ENCODE assay signal across 19 mouse cellular contexts in genomic region chr7:113518961-113519360, GRCm38 (mm10). TPM values are rescaled to one million over a fixed set of nuclear protein-coding genes. Genes with fewer than 3 reads are reported as not detected.
DNase-seq lines count a peak whose midpoint lies in the region; ATAC-seq and TF ChIP-seq lines count a peak whose summit lies in the region.
"Had no signal": no experiment of that assay in that cellular context is flagged by ENCODE, and none has a peak within 500 bp of the region (broad histone marks: within the 10 kb centered on the region; RNA-seq: fewer than 3 reads in every experiment).

No protein-coding gene starts in this region.

- TF ChIP-seq RAD21 in CH12.LX (IDR thresholded peaks at IDR 0.05; ENCODE audit: low read depth, low read length): no peak

- intact Hi-C loops in gastrocnemius, postnatal 14 days (cut with DNase I; ENCODE audit: low total_unique reads): no loop called here

- peaks cover 55% of the 10 kb centered on the region for H3K79me2 ChIP-seq in CH12.LX (replicated peaks; ENCODE audit: control insufficient read depth, extremely low read depth, insufficient read depth, poor library complexity, severe bottlenecking)

- no peaks in the 10 kb centered on the region for H3K27me3 ChIP-seq in CH12.LX (replicated peaks)
- no peaks in the 10 kb centered on the region for H3K27me3 ChIP-seq in forebrain, embryonic 16.5 days (replicated peaks; ENCODE audit: control insufficient read depth, insufficient read depth, low read length)
- H3K27me3 ChIP-seq: embryonic facial prominence, embryonic 13.5 days; forebrain, embryonic 13.5 days; hindbrain, embryonic 12.5 days had no signal

- H3K9ac ChIP-seq in CH12.LX (ENCODE audit: insufficient read depth, low read depth): peak overlapping the region; percentile 32; the same call in 1 of the 2 replicates
- H3K9ac ChIP-seq in forebrain, embryonic 16.5 days (replicated peaks; ENCODE audit: low read depth, low read length): no peak overlapping the region
- H3K9ac ChIP-seq: embryonic facial prominence, embryonic 13.5 days; forebrain, embryonic 13.5 days; hindbrain, embryonic 12.5 days had no signal

- H3K4me3 ChIP-seq in CH12.LX (replicated peaks in 1 of 3; ENCODE audit: low read depth in 2 of 3, low read length in 2 of 3, poor library complexity in 1 of 3): no peak overlapping the region
- no peak overlapping the region for H3K4me3 ChIP-seq in forebrain, embryonic 16.5 days (replicated peaks; ENCODE audit: low read length)
- H3K4me3 ChIP-seq: embryonic facial prominence, embryonic 13.5 days; forebrain, embryonic 13.5 days; heart, embryonic 10.5 days; hindbrain, embryonic 12.5 days had no signal

- ATAC-seq in forebrain, embryonic 16.5 days: no peak
- ATAC-seq: forebrain, embryonic 13.5 days; hindbrain, embryonic 16.5 days had no signal

- H3K4me2 ChIP-seq in CH12.LX (ENCODE audit: insufficient read depth, low read depth, poor library complexity, severe bottlenecking): peak overlapping the region; percentile 25; the same call in 1 of the 2 replicates
- no peak overlapping the region for H3K4me2 ChIP-seq in forebrain, embryonic 16.5 days (ENCODE audit: low read length)
- H3K4me2 ChIP-seq: embryonic facial prominence, embryonic 13.5 days; forebrain, embryonic 13.5 days; hindbrain, embryonic 12.5 days had no signal

- 82% methylated on average over 2 of the region's 2 CpGs for WGBS in forebrain, embryonic 16.5 days

- in situ Hi-C loops in CH12.LX (cut with MboI; ENCODE audit: low pct_ligation_motif_present, low pct_unique_long_range_greater_than_20kb, low sequenced_read_pairs): loop anchor here (10.0 kb wide), 2 partner anchors 66 to 144 kb away; no protein-coding TSS in a partner anchor

- TF ChIP-seq POLR2A in CH12.LX (IDR thresholded peaks at IDR 0.05; ENCODE audit: low read depth, low read length): no peak

- dilution Hi-C loops in CH12.LX (cut with MboI; ENCODE audit: extremely low pct_ligation_motif_present, extremely low pct_unique_long_range_greater_than_20kb, low sequenced_read_pairs): no loop called here

- TF ChIP-seq EP300 in CH12.LX (IDR thresholded peaks at IDR 0.05; ENCODE audit: low read length): no peak

- no peak overlapping the region for H3K27ac ChIP-seq in CH12.LX (ENCODE audit: insufficient read depth, low read depth)
- H3K27ac ChIP-seq in forebrain, embryonic 16.5 days (ENCODE audit: low read length): no peak overlapping the region
- H3K27ac ChIP-seq: embryonic facial prominence, embryonic 13.5 days; forebrain, embryonic 13.5 days; heart, embryonic 10.5 days; hindbrain, embryonic 12.5 days had no signal

- H3K9me3 ChIP-seq in CH12.LX (replicated peaks; ENCODE audit: low read length): no peaks in the 10 kb centered on the region
- no peaks in the 10 kb centered on the region for H3K9me3 ChIP-seq in forebrain, embryonic 16.5 days (ENCODE audit: control insufficient read depth, low read length)
- H3K9me3 ChIP-seq: embryonic facial prominence, embryonic 13.5 days; forebrain, embryonic 13.5 days; heart, embryonic 10.5 days; hindbrain, embryonic 12.5 days had no signal

- no peak for TF ChIP-seq CTCF in CH12.LX (conservative IDR thresholded peaks at IDR 0.05 in 1 of 2, IDR thresholded peaks at IDR 0.05 in 1 of 2; ENCODE audit: low read depth in 2 of 2, low read length in 2 of 2)

- DNase-seq in adrenal gland, adult (ENCODE audit: inconsistent age in 2 of 2, low spot score in 1 of 2): peak; percentile 11 to 57
- no peak for DNase-seq in adrenal gland, postnatal 4 days (ENCODE audit: low spot score in 2 of 2)
- no peak for DNase-seq in CH12.LX (ENCODE audit: extremely low read depth)
- DNase-seq in adrenal gland, postnatal 36 days: peak; percentile 26 to 29
- DNase-seq in gastrocnemius, postnatal 14 days: no peak
- no peak for DNase-seq in cerebellum, adult 18-20 months
- DNase-seq: cerebellum, adult 11-12 months; cerebellum, adult 9-11 months; cerebellum, postnatal 36 days; heart, adult 18-20 months; heart, postnatal 10 days; heart, postnatal 4 days; kidney, adult 11 months had no signal

- H3K36me3 ChIP-seq in CH12.LX (replicated peaks in 1 of 2; ENCODE audit: control insufficient read depth in 1 of 2, insufficient read depth in 1 of 2, low read length in 1 of 2): no peaks in the 10 kb centered on the region
- no peaks in the 10 kb centered on the region for H3K36me3 ChIP-seq in forebrain, embryonic 16.5 days (ENCODE audit: control insufficient read depth, insufficient read depth)
- H3K36me3 ChIP-seq: embryonic facial prominence, embryonic 13.5 days; heart, embryonic 10.5 days; hindbrain, embryonic 12.5 days had no signal

- peaks cover 2 to 73% of the 10 kb centered on the region in 2 experiments; a peak in 3 of 4 replicates for H3K4me1 ChIP-seq in CH12.LX (ENCODE audit: control insufficient read depth in 1 of 2, insufficient read depth in 2 of 2)
- H3K4me1 ChIP-seq in forebrain, embryonic 16.5 days (replicated peaks; ENCODE audit: control insufficient read depth, insufficient read depth, low read length): peaks cover 14% of the 10 kb centered on the region

TF ChIP-seq in CH12.LX, 34 proteins besides CTCF, POLR2A, EP300 and RAD21:
- TF ChIP-seq ZKSCAN1 (IDR thresholded peaks at IDR 0.05; ENCODE audit: borderline replicate concordance, low read depth, low read length) (no peak), USF1 (IDR thresholded peaks at IDR 0.05; ENCODE audit: low read depth, low read length) (no peak)

RNA-seq across cellular contexts. Expression of gene Far1, which starts 5.3 kb away (rescaled TPM):
- total RNA-seq in adrenal gland, postnatal 4 days (2021): 10 to 100 TPM; 51.7 to 66.1 TPM
- total RNA-seq in CH12.LX (2012; rRNA removed) (73.4 and 81.5 TPM in 2 replicates), CH12.LX (2014; rRNA removed) (170 and 201 TPM in 2 replicates)
- polyA plus RNA-seq in CH12.LX (2012; ENCODE audit: insufficient read length, low read depth): 91.7 and 97.3 TPM in 2 replicates
- 10 to 100 TPM; 50.5 to 55.9 TPM for total RNA-seq in adrenal gland, postnatal 36 days (2021)
- 74.3 and 85.9 TPM in 2 replicates for polyA plus RNA-seq in forebrain, embryonic 16.5 days (2015; fragmentation: Nextera tagmentation; extraction: Ambion mirVana)
- 10 to 100 TPM; 15.6 to 18.9 TPM for total RNA-seq in gastrocnemius, postnatal 14 days (2021)

Comparison
In these comparisons a context has a peak if more than half of its experiments do, and no peak if none do; other contexts are left out.
1. DNase-seq: peak in adrenal gland, adult (2 of 2) and adrenal gland, postnatal 36 days (2 of 2); none in adrenal gland, postnatal 4 days (0 of 2), CH12.LX (single experiment), gastrocnemius, postnatal 14 days (single experiment) and cerebellum, adult 18-20 months (0 of 2).